Mouse (Mus musculus): ENCODE measurements at regions not wholly inside any gene's neighbourhood (a gene's known extent, or its start where the extent isn't known, plus 50 kb on each side); places are given as distances from the start of the nearest gene placed in this dataset.

GRCm38 (mm10) chr16:46331336-46331735 is 167.0 kb downstream of the Nectin3 start:
- no peak for DNase-seq (ENCODE audit: low read depth, low spot score)

GRCm38 (mm10) chr16:46299079-46299721 is 144.3 kb upstream of the Gm4737 start:
- DNase-seq (ENCODE audit: low read depth, low spot score) = no peak

GRCm38 (mm10) chr16:46297192-46297591 is 142.3 kb upstream of the Gm4737 start:
- DNase-seq (ENCODE audit: low read depth, low spot score) = no peak

- no peak for DNase-seq (ENCODE audit: low read depth, low spot score)
Observed at GRCm38 (mm10) chr16:46296412-46296811, 141.5 kb upstream of the Gm4737 start.

- no peak for DNase-seq (ENCODE audit: low read depth, low spot score)
Observed at GRCm38 (mm10) chr16:46293831-46294230, 139.0 kb upstream of the Gm4737 start.

GRCm38 (mm10) chr16:46291067-46291833 is 136.4 kb upstream of the Gm4737 start:
- DNase-seq (ENCODE audit: low read depth, low spot score) = no peak

- peak; percentile 40 for DNase-seq (ENCODE audit: low read depth, low spot score)
Observed at GRCm38 (mm10) chr16:46290199-46290598, 135.3 kb upstream of the Gm4737 start.

GRCm38 (mm10) chr16:46267533-46267932 is 112.7 kb upstream of the Gm4737 start:
- DNase-seq (ENCODE audit: low read depth, low spot score) = no peak

GRCm38 (mm10) chr16:46251639-46252038 is 96.8 kb upstream of the Gm4737 start:
- DNase-seq (ENCODE audit: low read depth, low spot score) = no peak

- no peak for DNase-seq (ENCODE audit: low read depth, low spot score)
Observed at GRCm38 (mm10) chr16:46250943-46251342, 96.1 kb upstream of the Gm4737 start.

GRCm38 (mm10) chr16:46245598-46245997 is 90.7 kb upstream of the Gm4737 start:
- no peak for DNase-seq (ENCODE audit: low read depth, low spot score)

- DNase-seq (ENCODE audit: low read depth, low spot score) = no peak
Observed at GRCm38 (mm10) chr16:46228744-46229143, 73.9 kb upstream of the Gm4737 start.

- DNase-seq (ENCODE audit: low read depth, low spot score) = no peak
Observed at GRCm38 (mm10) chr16:46223084-46223600, 68.3 kb upstream of the Gm4737 start.

- no peak for DNase-seq (ENCODE audit: low read depth, low spot score)
Observed at GRCm38 (mm10) chr16:46212504-46212903, 57.6 kb upstream of the Gm4737 start.

GRCm38 (mm10) chr16:46211914-46212313 is 57.0 kb upstream of the Gm4737 start:
- DNase-seq (ENCODE audit: low read depth, low spot score) = no peak

- DNase-seq (ENCODE audit: low read depth, low spot score) = no peak
Observed at GRCm38 (mm10) chr16:46205114-46205513, 50.2 kb upstream of the Gm4737 start.
